ENCODE assay signal across 8 mouse cellular contexts in genomic region chr12:83764044-83764365, GRCm38 (mm10). TPM values are rescaled to one million over a fixed set of nuclear protein-coding genes. Genes with fewer than 3 reads are reported as not detected.
A peak's percentile ranks its signal among the peaks of the same experiment; 100 is the strongest.
DNase-seq lines count a peak whose midpoint lies in the region; ATAC-seq and TF ChIP-seq lines count a peak whose summit lies in the region.

No protein-coding gene starts in this region.

- peaks cover 30% of the 10 kb centered on the region for H3K4me1 ChIP-seq in embryonic facial prominence, embryonic 12.5 days
- H3K4me1 ChIP-seq in midbrain, embryonic 16.5 days (ENCODE audit: control insufficient read depth, insufficient read depth, low read length) = peaks cover 14% of the 10 kb centered on the region

- 0 out of 2 replicates have a peak, but pooled peaks have one; percentile 24 for ATAC-seq in embryonic facial prominence, embryonic 12.5 days (ENCODE audit: insufficient number of reproducible peaks, insufficient read depth, low FRiP score, low TSS enrichment)
- ATAC-seq in midbrain, embryonic 16.5 days = no peak

- 9% methylated on average over 14 of the region's 14 CpGs for WGBS in embryonic facial prominence, embryonic 12.5 days
- 8% methylated on average over 14 of the region's 14 CpGs for WGBS in midbrain, embryonic 16.5 days

- H3K27ac ChIP-seq in left cerebral cortex, adult 2 months = no peak overlapping the region
- H3K27ac ChIP-seq in embryonic facial prominence, embryonic 12.5 days = no peak overlapping the region
- no peak overlapping the region for H3K27ac ChIP-seq in midbrain, embryonic 16.5 days (ENCODE audit: low read length)

- H3K27me3 ChIP-seq in embryonic facial prominence, embryonic 12.5 days = no peaks in the 10 kb centered on the region
- H3K27me3 ChIP-seq in midbrain, embryonic 16.5 days (ENCODE audit: control insufficient read depth, insufficient read depth, low read depth, low read length) = no peaks in the 10 kb centered on the region

- intact Hi-C loops in left cerebral cortex, adult 2 months (cut with DNase I) = no loop called here

- no peak for TF ChIP-seq CTCF in left cerebral cortex, adult 2 months (IDR thresholded peaks at IDR 0.05)

- DNase-seq in left cerebral cortex, adult 2 months (ENCODE audit: extremely low spot score in 1 of 2, low spot score in 2 of 2) = no peak
- DNase-seq in left cerebral cortex, adult 11 months (ENCODE audit: low spot score) = no peak
- peak; percentile 42 to 54 for DNase-seq in kidney, adult 8-10 months
- no peak for DNase-seq in cerebellum, adult 18-20 months
- no peak for DNase-seq in layer of hippocampus, adult 9-11 months
- no peak for DNase-seq in cerebellum, adult 8-10 months

- no peaks in the 10 kb centered on the region for H3K36me3 ChIP-seq in embryonic facial prominence, embryonic 12.5 days
- no peaks in the 10 kb centered on the region for H3K36me3 ChIP-seq in midbrain, embryonic 16.5 days (ENCODE audit: control insufficient read depth, insufficient read depth, low read length)

- H3K4me3 ChIP-seq in left cerebral cortex, adult 2 months = peak overlapping the region; percentile 50
- peak overlapping the region; percentile 26 for H3K4me3 ChIP-seq in embryonic facial prominence, embryonic 12.5 days
- peak overlapping the region; percentile 29 for H3K4me3 ChIP-seq in midbrain, embryonic 16.5 days (ENCODE audit: low read depth, low read length)

- peak overlapping the region; percentile 58 for H3K4me2 ChIP-seq in embryonic facial prominence, embryonic 12.5 days (replicated peaks)
- H3K4me2 ChIP-seq in midbrain, embryonic 16.5 days (ENCODE audit: low read length) = peak overlapping the region; percentile 56

- H3K9ac ChIP-seq in embryonic facial prominence, embryonic 12.5 days = peak overlapping the region; percentile 33; the same call in 1 of the 2 replicates
- H3K9ac ChIP-seq in midbrain, embryonic 16.5 days (ENCODE audit: low read depth, low read length) = peak overlapping the region; percentile 54; the same call in 1 of the 2 replicates

- H3K9me3 ChIP-seq in embryonic facial prominence, embryonic 12.5 days = no peaks in the 10 kb centered on the region
- no peaks in the 10 kb centered on the region for H3K9me3 ChIP-seq in midbrain, embryonic 16.5 days (replicated peaks; ENCODE audit: control insufficient read depth, low read length, poor library complexity, severe bottlenecking)

RNA-seq across cellular contexts. Expression of gene Papln, which starts 0.6 kb away (rescaled TPM):
- 1 to 10 TPM; 8.4 to 10.0 TPM for total RNA-seq in left cerebral cortex, adult 2 months (2021)
- polyA plus RNA-seq in embryonic facial prominence, embryonic 12.5 days (2016; fragmentation: Nextera tagmentation; extraction: Ambion mirVana) = 0.51 and 0.69 TPM in 2 replicates
- 0.16 and 0.31 TPM in 2 replicates for polyA plus RNA-seq in midbrain, embryonic 16.5 days (2015; fragmentation: Nextera tagmentation; extraction: Ambion mirVana)

Comparison
In these comparisons a context has a peak if more than half of its experiments do, and no peak if none do; other contexts are left out.
1. DNase-seq: peak in kidney, adult 8-10 months (2 of 2); none in left cerebral cortex, adult 2 months (0 of 2), left cerebral cortex, adult 11 months (single experiment), cerebellum, adult 18-20 months (0 of 2), layer of hippocampus, adult 9-11 months (single experiment) and cerebellum, adult 8-10 months (single experiment).
2. Peak in every context shown above with its lines, with median percentiles within 50 percentile points of each other: H3K4me3 ChIP-seq.